Mouse (Mus musculus) G1E (cell line): Measurements from ENCODE around the gene AL731706.1. TPM values are rescaled to one million over a fixed set of nuclear protein-coding genes. Genes with fewer than 3 reads are reported as not detected.

Experiments
- ATAC-seq: 2 replicates; pipeline ENCODE4 v1.8.0; 2016; ENCODE audit warnings: mild to moderate bottlenecking; ENCODE audit not compliant: insufficient number of reproducible peaks, poor library complexity, low FRiP score, severe bottlenecking; ENCODE audit errors: extremely low read depth
- DNase-seq: peaks from one replicate; pipeline ENCODE4 v3.0.0; 2012; ENCODE audit warnings: low spot score
- H3K27me3 ChIP-seq: 2 replicates; pipeline ENCODE4 v1.6.1; 2012; ENCODE audit warnings: mild to moderate bottlenecking, low read length, inconsistent platforms; ENCODE audit not compliant: insufficient read depth
- H3K36me3 ChIP-seq: replicated peaks from 2 replicates; pipeline ENCODE3; 2012; ENCODE audit warnings: mild to moderate bottlenecking, inconsistent platforms
- H3K4me1 ChIP-seq: 2 replicates; pipeline ENCODE4 v1.6.1; 2012; ENCODE audit warnings: low read depth, low read length, inconsistent platforms, mixed read lengths; ENCODE audit not compliant: insufficient read depth
- H3K4me3 ChIP-seq: 2 replicates; pipeline ENCODE4 v1.5.1; 2012; ENCODE audit warnings: low read depth, mild to moderate bottlenecking, inconsistent platforms, low read length, moderate library complexity, mixed read lengths
- H3K9me3 ChIP-seq: replicated peaks from 2 replicates; pipeline ENCODE4 v1.6.1; 2012; ENCODE audit warnings: inconsistent platforms
- CTCF ChIP-seq: IDR thresholded peaks from 2 replicates; pipeline ENCODE4 v1.5.1; 2012; ENCODE audit warnings: low read depth, low read length, inconsistent platforms, mixed read lengths
- GATA1 ChIP-seq: IDR thresholded peaks from 2 replicates; pipeline ENCODE4 v1.6.1; 2012; ENCODE audit warnings: borderline replicate concordance, low read length, inconsistent platforms, mixed read lengths
- GATA2 ChIP-seq: IDR thresholded peaks from 2 replicates; pipeline ENCODE4 v1.6.1; 2012; ENCODE audit warnings: low read depth, low read length, inconsistent platforms, borderline replicate concordance
- POLR2AphosphoS5 ChIP-seq: IDR thresholded peaks from 2 replicates; pipeline ENCODE4 v1.6.1; 2012; ENCODE audit warnings: low read depth, low read length, inconsistent platforms; ENCODE audit not compliant: insufficient replicate concordance
- TAL1 ChIP-seq: conservative IDR thresholded peaks from 2 replicates; pipeline ENCODE4 v1.6.1; 2012; ENCODE audit warnings: low read depth, low read length, inconsistent platforms, mixed read lengths
- polyA plus RNA-seq: library from polyadenylated mRNA; stranded (reverse); fragments of >175 nt; gene quantifications from 2 replicates; pipeline ENCODE4 v1.2.3, GENCODE M21; 2012
- total RNA-seq, 2 experiments: library from RNA; stranded (forward) in 1 of 2; stranded (reverse) in 1 of 2; fragments of 200-1000 nt in 1 of 2; fragments of >200 nt in 1 of 2; fragmentation: Nextera tagmentation in 1 of 2; gene quantifications; 2 replicates each; pipeline ENCODE4 v1.2.3; 2014 to 2017

AL731706.1 gene
- total and polyA plus RNA-seq, 3 experiments, result 1.6 to 16.3 (median 4.7) TPM

DNA sequence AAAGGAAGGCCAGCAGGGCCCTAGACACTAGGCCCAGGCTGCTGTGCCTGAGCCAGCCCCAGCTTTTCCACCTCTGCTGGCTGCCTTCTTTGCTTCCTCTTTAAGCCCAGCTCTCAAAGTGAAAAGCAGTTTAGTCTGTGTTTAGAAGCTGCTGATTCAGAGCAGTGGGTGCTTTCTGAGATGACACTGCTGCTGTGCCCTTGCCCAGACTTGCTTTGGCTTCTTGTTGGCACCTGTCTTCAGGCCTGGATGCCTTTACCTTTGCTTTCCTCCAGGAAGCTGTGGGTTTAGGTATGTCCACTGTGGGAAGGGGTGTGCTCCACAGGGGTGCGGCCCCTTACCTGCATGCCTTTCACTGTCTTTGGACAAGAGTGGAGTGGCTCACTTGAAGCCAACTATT, 28.2 kb upstream of the AL731706.1 start:
- ATAC-seq (0 out of 2 replicates have a peak, but pooled peaks have one; percentile 16), DNase-seq (no peak)
- H3K36me3 ChIP-seq, result peaks cover 24% of the 10 kb centered on the region
- no peak overlapping the region for H3K4me3 ChIP-seq
- H3K9me3 ChIP-seq, result no peaks in the 10 kb centered on the region
- H3K27me3 ChIP-seq, result no peaks in the 10 kb centered on the region
- TF ChIP-seq CTCF, result no peak
- no peak for TF ChIP-seq GATA2
- no peak for TF ChIP-seq POLR2AphosphoS5
- no peak for TF ChIP-seq GATA1
- H3K4me1 ChIP-seq, result peaks cover 26% of the 10 kb centered on the region

DNA sequence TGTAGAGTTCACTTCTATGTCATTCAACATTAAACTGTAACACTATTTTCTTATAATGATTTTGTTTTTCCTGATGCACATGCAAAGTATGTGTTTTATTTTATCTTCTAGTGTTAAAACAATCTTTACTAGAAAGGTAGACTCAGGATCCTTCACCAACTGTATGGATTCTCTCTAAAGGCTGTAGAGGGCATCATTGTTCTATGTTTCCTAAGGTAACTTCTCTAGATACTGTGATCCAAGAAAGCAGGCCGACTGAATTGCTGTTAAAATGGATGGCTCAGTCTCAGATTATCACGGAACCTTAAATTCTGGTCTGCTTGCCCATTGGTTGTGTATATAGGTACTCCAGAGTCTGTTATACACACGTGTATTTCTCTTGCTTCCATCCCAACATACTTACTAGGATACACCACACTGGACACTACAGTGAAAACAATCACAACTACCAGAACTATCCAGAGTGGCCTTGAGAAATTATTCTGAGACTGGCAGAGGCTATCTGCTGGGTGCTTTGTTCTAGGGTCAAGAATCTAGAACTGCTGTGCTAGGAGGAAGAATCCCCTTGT, 23.2 kb upstream of the AL731706.1 start:
- TF ChIP-seq CTCF, result no peak
- no peak for TF ChIP-seq POLR2AphosphoS5
- no peak for TF ChIP-seq TAL1
- no peak for DNase-seq
- ATAC-seq, result no peak
- no peak overlapping the region for H3K4me3 ChIP-seq
- H3K9me3 ChIP-seq, result no peaks in the 10 kb centered on the region
- no peaks in the 10 kb centered on the region for H3K27me3 ChIP-seq
- peaks cover 25% of the 10 kb centered on the region for H3K36me3 ChIP-seq
- H3K4me1 ChIP-seq, result peaks cover 2% of the 10 kb centered on the region; the same call in 1 of the 2 replicates

DNA sequence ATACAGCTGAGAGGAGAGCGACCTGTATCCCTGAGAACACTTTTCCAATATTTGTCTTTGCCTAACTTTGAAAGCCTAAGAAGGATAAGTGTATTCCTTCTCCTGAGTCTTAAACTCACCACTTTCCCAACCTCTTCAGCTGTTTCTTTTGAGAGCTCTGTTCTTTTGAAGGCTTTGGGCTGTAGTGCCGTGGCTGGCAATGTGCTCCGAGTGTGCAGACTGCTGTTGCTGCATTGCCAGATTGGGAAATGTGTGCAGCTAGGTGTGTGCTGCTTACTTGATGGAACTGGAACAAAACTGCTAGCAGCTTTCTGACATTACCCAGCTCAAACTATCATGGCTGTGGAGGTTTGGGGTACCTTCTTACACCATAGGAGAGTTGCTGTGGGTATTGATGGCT, 21.8 kb upstream of the AL731706.1 start:
- ATAC-seq (no peak), DNase-seq (no peak)
- H3K4me1 ChIP-seq, result no peaks in the 10 kb centered on the region
- H3K27me3 ChIP-seq, result no peaks in the 10 kb centered on the region
- TF ChIP-seq TAL1 (no peak), CTCF (no peak), POLR2AphosphoS5 (no peak), GATA1 (no peak), GATA2 (no peak)
- no peaks in the 10 kb centered on the region for H3K9me3 ChIP-seq
- peaks cover 23% of the 10 kb centered on the region for H3K36me3 ChIP-seq
- no peak overlapping the region for H3K4me3 ChIP-seq

DNA sequence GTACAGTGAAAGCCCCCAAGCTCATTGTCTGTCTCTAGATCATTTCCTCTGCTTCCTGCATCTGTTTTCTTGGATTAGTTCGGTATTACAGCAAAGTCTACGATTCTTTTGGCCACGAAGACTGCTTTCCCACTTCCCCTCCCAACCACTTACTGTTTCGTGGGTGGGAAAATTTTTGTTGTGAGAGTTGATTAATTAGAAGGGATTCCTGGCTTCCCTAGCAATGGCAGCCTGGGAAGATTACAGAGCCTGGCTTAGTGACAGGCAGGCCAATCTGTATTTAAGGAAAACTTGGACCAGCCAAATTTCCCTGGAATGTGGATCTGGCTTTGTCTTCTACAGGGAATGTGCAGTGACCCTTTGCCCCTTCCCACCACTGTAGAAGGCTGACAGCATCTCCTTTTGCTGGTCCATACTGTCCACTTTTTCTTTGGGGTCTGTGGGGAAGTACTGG, 20.8 kb upstream of the AL731706.1 start:
- ATAC-seq, result no peak
- Histone ChIP-seq H3K4me1 (no peaks in the 10 kb centered on the region), H3K27me3 (no peaks in the 10 kb centered on the region), H3K9me3 (no peaks in the 10 kb centered on the region), H3K4me3 (no peak overlapping the region), H3K36me3 (peaks cover 22% of the 10 kb centered on the region)
- TF ChIP-seq TAL1, result no peak
- no peak for TF ChIP-seq GATA2
- no peak for TF ChIP-seq POLR2AphosphoS5
- TF ChIP-seq GATA1, result no peak
- no peak for TF ChIP-seq CTCF
- no peak for DNase-seq

DNA sequence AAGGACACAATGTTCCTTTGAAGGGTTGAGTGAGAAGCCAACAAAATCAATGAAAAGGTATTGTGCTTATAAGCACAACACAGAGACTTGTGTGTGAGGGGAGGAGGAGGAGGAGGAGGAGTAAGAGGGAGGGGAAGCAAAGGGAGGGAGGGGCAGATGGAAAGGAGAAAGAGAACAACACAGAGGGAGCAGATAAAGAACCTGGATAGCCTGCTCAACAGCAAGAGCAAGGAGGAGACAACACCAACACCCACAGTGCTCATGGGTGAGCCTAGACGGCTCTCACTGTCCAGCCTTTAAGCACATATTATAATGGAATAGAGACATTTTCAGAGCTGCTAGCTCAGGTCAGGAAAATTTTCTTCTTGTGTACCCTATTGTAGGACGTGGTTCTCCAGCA, 18.1 kb upstream of the AL731706.1 start:
- no peak for ATAC-seq
- Histone ChIP-seq H3K4me3 (no peak overlapping the region), H3K4me1 (no peaks in the 10 kb centered on the region), H3K27me3 (no peaks in the 10 kb centered on the region), H3K9me3 (no peaks in the 10 kb centered on the region), H3K36me3 (peaks cover 27% of the 10 kb centered on the region)
- TF ChIP-seq CTCF (no peak), GATA2 (no peak), TAL1 (no peak), POLR2AphosphoS5 (no peak), GATA1 (no peak)
- DNase-seq, result no peak

DNA sequence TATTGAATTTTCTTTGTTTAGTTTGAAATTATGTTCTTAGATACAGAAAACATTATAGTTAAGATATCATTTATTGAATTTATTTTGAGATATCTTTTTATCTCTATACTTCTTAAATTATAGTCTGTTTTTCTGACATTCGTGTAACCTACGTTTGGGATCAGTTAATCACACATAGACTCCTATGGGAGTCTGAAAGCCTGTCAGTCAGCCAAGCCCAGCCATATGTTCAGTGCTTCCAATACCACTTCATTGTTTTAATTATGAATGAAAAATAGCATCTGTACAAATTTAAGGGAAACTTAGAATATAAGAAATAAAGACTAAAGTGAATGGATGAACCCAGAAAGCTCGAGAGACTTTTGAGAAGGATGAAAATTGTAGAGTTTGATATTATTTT, 17.4 kb upstream of the AL731706.1 start:
- H3K4me3 ChIP-seq, result no peak overlapping the region
- ATAC-seq, result no peak
- DNase-seq, result no peak
- no peaks in the 10 kb centered on the region for H3K9me3 ChIP-seq
- peaks cover 25% of the 10 kb centered on the region for H3K36me3 ChIP-seq
- no peak for TF ChIP-seq GATA1
- no peak for TF ChIP-seq POLR2AphosphoS5
- TF ChIP-seq TAL1, result no peak
- TF ChIP-seq GATA2, result no peak
- no peak for TF ChIP-seq CTCF
- no peaks in the 10 kb centered on the region for H3K4me1 ChIP-seq
- no peaks in the 10 kb centered on the region for H3K27me3 ChIP-seq

DNA sequence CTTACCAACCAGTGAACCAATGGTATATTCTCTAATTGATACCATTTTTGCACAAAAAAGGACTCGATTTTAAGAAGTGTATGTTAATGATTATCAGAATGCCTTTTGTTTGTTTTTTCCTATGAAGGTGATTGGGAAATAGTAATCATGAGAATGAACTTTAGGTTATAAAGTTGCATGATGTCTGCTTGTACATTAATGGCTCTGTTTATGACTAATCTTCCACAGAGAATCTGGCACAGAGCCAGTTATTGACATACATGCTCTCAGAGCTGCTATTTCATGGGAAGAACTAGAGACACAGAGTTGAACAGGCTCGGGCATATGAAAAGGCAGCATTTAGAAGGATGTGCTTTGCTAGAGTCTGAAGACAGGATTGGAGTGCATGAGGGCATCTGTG, 4.9 kb upstream of the AL731706.1 start:
- Histone ChIP-seq H3K27me3 (no peaks in the 10 kb centered on the region), H3K4me1 (peaks cover 11% of the 10 kb centered on the region), H3K9me3 (no peaks in the 10 kb centered on the region), H3K36me3 (peaks cover 5% of the 10 kb centered on the region), H3K4me3 (no peak overlapping the region)
- DNase-seq (no peak), ATAC-seq (no peak)
- TF ChIP-seq GATA2 (no peak), TAL1 (no peak), POLR2AphosphoS5 (no peak), CTCF (no peak), GATA1 (no peak)
